Mouse (Mus musculus): ENCODE measurements at regions not wholly inside any gene's neighbourhood (a gene's known extent, or its start where the extent isn't known, plus 50 kb on each side); places are given as distances from the start of the nearest gene placed in this dataset.

DNA sequence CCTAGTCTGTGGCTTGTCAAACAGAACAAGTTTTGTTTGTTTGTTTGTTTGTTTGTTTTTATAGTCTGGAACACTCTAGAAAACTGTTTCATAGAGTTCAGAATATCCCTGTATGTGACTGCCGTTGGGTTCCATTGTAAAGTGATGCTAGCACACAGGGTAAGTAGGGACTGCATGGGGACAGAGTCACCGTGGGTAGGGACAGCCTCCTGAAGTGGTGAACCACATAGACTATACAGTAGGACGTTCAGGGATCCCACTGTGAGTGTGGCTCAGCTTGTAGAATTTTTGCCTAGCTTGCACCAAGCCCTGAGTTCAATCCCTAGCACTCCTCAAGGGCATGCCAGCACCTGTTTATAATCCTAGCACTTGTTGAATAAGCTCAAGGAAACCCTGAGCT, 253.1 kb downstream of the Ankrd50 start:
- ChIA-PET CTCF (interaction anchor here in 1 of 4 experiments (0.5 kb wide), 1 partner anchor 721 kb away, joined by 5 read pairs; no protein-coding TSS in a partner anchor), POLR2A (no interaction called here)

GRCm38 (mm10) chr3:38230796-38231195, 253.8 kb downstream of the Ankrd50 start:
- CTCF ChIA-PET: interaction anchor here in 1 of 4 experiments (0.7 kb wide), 1 partner anchor 588 kb away, joined by 4 read pairs; no protein-coding TSS in a partner anchor
- POLR2A ChIA-PET: no interaction called here

DNA sequence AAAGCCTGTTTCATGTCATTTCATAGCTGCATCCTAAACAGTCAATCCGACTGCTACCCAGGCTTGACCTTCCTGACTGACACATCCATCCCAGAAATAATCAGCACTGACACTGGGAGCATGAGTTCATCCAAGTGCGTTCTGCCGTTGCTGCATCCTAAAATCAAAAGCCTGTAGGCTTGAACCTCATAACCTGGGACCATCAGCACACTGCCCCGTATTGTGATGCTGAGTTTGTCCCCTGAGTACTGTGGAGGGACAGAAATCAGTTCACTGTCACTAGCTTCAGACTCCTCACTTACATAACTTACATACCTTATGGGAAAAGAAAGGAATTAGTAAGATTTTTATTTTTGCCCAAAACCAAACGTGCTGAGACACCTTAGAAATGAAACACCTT, 255.0 kb downstream of the Ankrd50 start:
- CTCF ChIA-PET: no interaction called here

GRCm38 (mm10) chr3:38229051-38229450, 255.6 kb downstream of the Ankrd50 start:
- ChIA-PET POLR2A (no interaction called here), CTCF (interaction anchor here in 1 of 4 experiments (0.5 kb wide), 1 partner anchor 940 kb away, joined by 3 read pairs; no protein-coding TSS in a partner anchor)

More for the DNA sequence above, 255.0 kb downstream of the Ankrd50 start:
- POLR2A ChIA-PET: interaction anchor here in 1 of 4 experiments (0.6 kb wide), 1 partner anchor 10 kb away, joined by 3 read pairs; no protein-coding TSS in a partner anchor

- ChIA-PET CTCF (interaction anchor here (0.5 to 1.6 kb wide), 8 partner anchors 9 to 1939 kb away, joined by 3 to 5 read pairs (median 4); no protein-coding TSS in a partner anchor), POLR2A (interaction anchor here in 1 of 4 experiments (1.3 kb wide), 1 partner anchor 626 kb away, joined by 3 read pairs; no protein-coding TSS in a partner anchor)
Measured at GRCm38 (mm10) chr3:38227596-38227995, 257.0 kb downstream of the Ankrd50 start.

GRCm38 (mm10) chr3:38227121-38227520, 257.5 kb downstream of the Ankrd50 start:
- POLR2A ChIA-PET: interaction anchor here in 1 of 4 experiments (0.5 kb wide), 1 partner anchor 797 kb away, joined by 4 read pairs; no protein-coding TSS in a partner anchor
- CTCF ChIA-PET: interaction anchor here (0.5 to 1.6 kb wide), 8 partner anchors 9 to 1939 kb away, joined by 3 to 4 read pairs (median 3); no protein-coding TSS in a partner anchor

- POLR2A ChIA-PET: no interaction called here
- CTCF ChIA-PET: interaction anchor here in 1 of 4 experiments (0.8 to 1.1 kb wide), 2 partner anchors 34 to 130 kb away, joined by 3 read pairs; no protein-coding TSS in a partner anchor
Measured at GRCm38 (mm10) chr3:38226147-38226546, 258.5 kb downstream of the Ankrd50 start.

GRCm38 (mm10) chr3:38221834-38222215, 262.8 kb downstream of the Ankrd50 start:
- ChIA-PET CTCF (no interaction called here), POLR2A (no interaction called here)

GRCm38 (mm10) chr3:38220934-38221833, 263.5 kb downstream of the Ankrd50 start:
- CTCF ChIA-PET: no interaction called here
- POLR2A ChIA-PET: interaction anchor here in 1 of 4 experiments (0.5 to 0.6 kb wide), 2 partner anchors 585 to 623 kb away, joined by 3 to 6 read pairs; no protein-coding TSS in a partner anchor

DNA sequence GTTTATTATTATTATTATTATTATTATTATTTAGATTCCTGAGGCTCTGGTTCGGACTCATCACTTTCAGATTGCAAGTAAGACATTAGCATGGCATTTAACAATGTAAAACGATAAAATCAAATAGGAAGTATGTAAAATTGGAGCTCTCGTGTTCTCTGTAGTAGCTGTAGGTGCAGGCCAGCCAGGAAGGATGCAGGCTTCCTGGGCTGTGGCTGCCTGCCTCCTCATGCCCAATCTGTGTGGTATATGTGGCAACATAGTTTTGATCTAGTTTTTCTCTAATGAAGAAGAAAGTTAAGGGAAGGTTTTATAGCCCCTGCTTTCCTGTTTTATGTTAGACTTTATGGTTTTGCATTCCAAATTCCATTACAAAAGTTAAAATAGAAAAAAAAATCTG, 275.6 kb downstream of the Ankrd50 start:
- POLR2A ChIA-PET: no interaction called here
- CTCF ChIA-PET: no interaction called here

- CTCF ChIA-PET: no interaction called here
- POLR2A ChIA-PET: no interaction called here
Measured at GRCm38 (mm10) chr3:38207867-38208266, 276.8 kb downstream of the Ankrd50 start.

DNA sequence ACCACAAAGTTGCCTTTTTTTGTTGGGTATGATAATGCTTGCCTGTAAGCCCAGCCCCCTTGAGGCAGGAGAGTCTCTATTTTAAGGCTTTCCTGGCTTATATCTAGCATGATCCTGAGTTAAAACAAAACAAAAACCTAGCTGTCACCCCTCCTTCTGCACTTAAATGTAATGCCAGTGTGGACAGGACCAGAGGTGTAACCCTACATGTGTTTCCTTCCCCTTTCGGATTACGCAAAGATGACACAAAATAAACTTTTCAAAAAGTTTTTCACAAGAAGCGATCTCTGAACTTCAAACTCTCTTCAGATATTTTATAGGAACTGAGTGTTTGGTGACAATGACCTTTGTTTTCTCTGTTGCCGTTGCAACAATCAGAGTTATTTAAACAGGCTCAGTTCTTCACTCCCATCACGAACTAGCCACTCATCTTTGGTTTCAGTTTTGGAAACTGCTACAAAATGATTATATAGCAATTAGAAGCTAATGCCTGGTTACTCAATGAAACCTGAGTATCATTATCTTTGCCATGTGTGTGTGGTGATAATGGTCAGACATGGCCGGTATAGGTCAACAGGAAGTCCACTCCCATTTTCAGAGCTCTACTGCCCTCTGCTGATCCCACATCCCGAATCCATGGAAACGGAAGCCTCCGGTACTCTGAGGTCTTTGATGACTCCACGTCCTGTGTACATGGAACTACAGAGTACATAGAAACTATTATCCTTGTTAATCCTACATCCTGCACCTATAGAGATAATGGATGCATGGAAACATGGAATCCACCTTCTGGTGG, 282.6 kb downstream of the Ankrd50 start:
- ChIA-PET POLR2A (no interaction called here), CTCF (no interaction called here)

GRCm38 (mm10) chr3:38194001-38194400, 290.6 kb downstream of the Ankrd50 start:
- POLR2A ChIA-PET: no interaction called here
- CTCF ChIA-PET: no interaction called here

- CTCF ChIA-PET: no interaction called here
- POLR2A ChIA-PET: no interaction called here
Measured at GRCm38 (mm10) chr3:38187406-38187896, 297.2 kb downstream of the Ankrd50 start.

GRCm38 (mm10) chr3:38186503-38186902, 298.1 kb downstream of the Ankrd50 start:
- CTCF ChIA-PET: no interaction called here
- POLR2A ChIA-PET: no interaction called here

DNA sequence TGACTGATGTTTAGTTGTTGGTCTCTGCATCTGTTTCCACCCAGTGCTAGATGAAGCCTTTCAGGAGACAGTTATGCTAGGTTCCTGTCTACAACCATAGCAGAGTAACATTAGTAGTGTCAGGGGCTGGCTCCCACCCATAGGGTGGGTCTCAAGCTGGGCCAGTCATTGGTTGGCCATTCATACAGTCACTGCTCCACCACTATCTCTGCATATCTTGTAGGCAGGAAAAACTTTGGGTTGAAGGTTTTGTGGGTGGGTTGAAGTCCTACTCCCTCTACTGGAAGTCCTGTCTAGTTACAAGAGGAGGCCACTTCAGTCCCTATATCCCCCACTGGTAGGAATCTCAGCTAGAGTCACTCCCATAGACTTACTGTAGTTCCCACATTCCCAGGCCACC, 306.3 kb downstream of the Ankrd50 start:
- ChIA-PET CTCF (no interaction called here), POLR2A (no interaction called here)

GRCm38 (mm10) chr3:38175946-38176345, 308.7 kb downstream of the Ankrd50 start:
- CTCF ChIA-PET: no interaction called here
- POLR2A ChIA-PET: interaction anchor here in 1 of 4 experiments (0.5 kb wide), 1 partner anchor 278 kb away, joined by 9 read pairs; no protein-coding TSS in a partner anchor

- ChIA-PET CTCF (no interaction called here), POLR2A (no interaction called here)
Measured at GRCm38 (mm10) chr3:38174735-38175280, 309.8 kb downstream of the Ankrd50 start.

- CTCF ChIA-PET: no interaction called here
- POLR2A ChIA-PET: interaction anchor here in 1 of 4 experiments (0.6 to 1.2 kb wide), 3 partner anchors 9 to 578 kb away, joined by 3 to 5 read pairs (median 3); no protein-coding TSS in a partner anchor
Measured at GRCm38 (mm10) chr3:38152408-38152807, 332.2 kb downstream of the Ankrd50 start.

Data from embryonic stem cell, embryonic (primary cell).